Mouse (Mus musculus) hindbrain, embryonic 16.5 days (tissue): ENCODE measurements at regions not wholly inside any gene's neighbourhood (a gene's known extent, or its start where the extent isn't known, plus 50 kb on each side); places are given as distances from the start of the nearest gene placed in this dataset.
A peak's percentile ranks its signal among the peaks of the same experiment; 100 is the strongest.

Experiments
- ATAC-seq: fragments of 200-750 bp; cut with Nextera tagmentation; 2 replicates; pipeline ENCODE4 v1.8.0; 2017; ENCODE audit warnings: moderate TSS enrichment, moderate library complexity
- H3K27ac ChIP-seq: fragments of 300-500 bp; sonication (generic); 2 replicates; pipeline ENCODE4 v1.5.1; 2014; ENCODE audit warnings: low read depth, mild to moderate bottlenecking, control low read depth, low read length, moderate library complexity
- H3K27me3 ChIP-seq: fragments of 300-500 bp; sonication (generic); replicated peaks from 2 replicates; pipeline ENCODE4 v1.6.1; 2014; ENCODE audit warnings: low read length; ENCODE audit not compliant: control insufficient read depth, insufficient read depth
- H3K36me3 ChIP-seq: fragments of 300-500 bp; sonication (generic); 2 replicates; pipeline ENCODE4 v1.6.1; 2014; ENCODE audit warnings: mild to moderate bottlenecking, low read length, moderate library complexity, mixed read lengths; ENCODE audit not compliant: control insufficient read depth, insufficient read depth
- H3K4me1 ChIP-seq: fragments of 300-500 bp; sonication (generic); 2 replicates; pipeline ENCODE4 v1.6.1; 2014; ENCODE audit warnings: low read depth, low read length; ENCODE audit not compliant: control insufficient read depth, insufficient read depth
- H3K4me2 ChIP-seq: fragments of 300-500 bp; sonication (generic); 2 replicates; pipeline ENCODE4 v1.6.1; 2014; ENCODE audit warnings: mild to moderate bottlenecking, low read length, control low read depth, moderate library complexity
- H3K4me3 ChIP-seq: fragments of 300-500 bp; sonication (generic); 2 replicates; pipeline ENCODE4 v1.5.1; 2014; ENCODE audit warnings: mild to moderate bottlenecking, low read length, control low read depth, moderate library complexity
- H3K9ac ChIP-seq: fragments of 300-500 bp; sonication (generic); 2 replicates; pipeline ENCODE4 v1.6.1; 2014; ENCODE audit warnings: low read depth, mild to moderate bottlenecking, control low read depth, low read length, moderate library complexity
- H3K9me3 ChIP-seq: fragments of 300-500 bp; sonication (generic); 2 replicates; pipeline ENCODE4 v1.6.1; 2014; ENCODE audit warnings: mild to moderate bottlenecking, low read length, moderate library complexity; ENCODE audit not compliant: control insufficient read depth
- WGBS: fragments of 180-500 bp; shearing (Covaris S2); extraction: QIAGEN DNeasy Blood & Tissue Kit; methylation state at CpG from one replicate; pipeline ENCODE4 v1.1.7; 2014; 5-methylcytosine and 5-hydroxymethylcytosine counted together

DNA sequence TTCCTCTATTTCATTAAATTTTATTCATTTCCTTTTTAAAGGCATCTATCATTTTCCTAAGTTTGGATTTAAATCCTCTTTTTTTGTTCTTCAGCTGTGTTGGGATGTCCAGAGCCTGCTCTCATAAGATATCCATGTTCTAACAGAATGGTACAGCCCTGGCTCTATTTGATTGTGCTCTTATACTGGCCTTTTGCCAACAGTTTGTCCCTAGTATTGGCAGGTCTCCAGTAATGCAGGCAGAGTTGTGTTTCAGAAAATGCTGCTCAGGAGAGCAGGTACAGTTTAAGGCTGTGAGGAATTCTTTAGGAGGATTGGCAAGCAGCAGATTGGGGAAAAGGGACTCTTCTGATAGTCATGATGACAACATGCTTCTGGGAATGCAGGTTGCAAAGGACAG is 797.1 kb upstream of the Slit2 start:
- Histone ChIP-seq H3K36me3 (no peaks in the 10 kb centered on the region), H3K9ac (no peak overlapping the region), H3K4me1 (no peaks in the 10 kb centered on the region), H3K4me2 (no peak overlapping the region), H3K27ac (no peak overlapping the region), H3K4me3 (no peak overlapping the region), H3K9me3 (no peaks in the 10 kb centered on the region; the same call in 1 of the 2 replicates), H3K27me3 (no peaks in the 10 kb centered on the region)
- ATAC-seq = 0 out of 2 replicates have a peak, but pooled peaks have one; percentile 71

DNA sequence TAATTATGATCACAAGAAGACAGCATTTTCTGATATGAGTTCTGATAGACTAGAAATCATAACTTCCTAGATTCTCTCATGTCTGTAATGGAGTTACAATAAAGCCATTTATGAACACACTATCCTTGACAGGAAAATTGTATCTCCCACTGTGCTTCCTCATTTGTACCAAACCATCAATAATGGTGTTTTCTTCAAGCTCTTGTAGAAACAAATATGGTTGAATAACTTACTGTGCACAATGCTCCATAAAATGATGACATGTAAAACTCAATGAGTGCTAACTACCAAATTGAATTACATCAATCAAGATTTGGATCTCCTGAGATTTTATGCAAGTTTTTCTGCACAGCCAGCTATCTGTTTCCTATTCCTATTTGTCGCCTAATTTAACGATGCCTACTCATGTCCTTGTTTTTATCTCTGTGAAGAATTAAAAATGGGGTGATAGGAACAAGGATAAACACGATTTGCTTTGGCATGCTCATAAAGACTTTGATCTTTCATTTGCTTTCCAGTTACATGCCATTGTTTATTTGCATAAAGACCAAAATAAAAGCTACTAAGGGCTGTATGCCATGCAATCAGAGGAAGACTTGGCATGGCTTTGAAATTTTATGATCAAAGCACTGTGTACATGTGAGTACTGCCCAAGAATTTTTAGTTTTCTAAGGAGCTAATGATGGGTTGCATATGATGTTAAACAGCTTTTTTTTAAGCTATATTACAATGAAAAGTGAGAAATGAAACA is 780.6 kb upstream of the Slit2 start:
- H3K4me2 ChIP-seq = no peak overlapping the region
- 73% methylated on average over 3 of the region's 3 CpGs for WGBS

GRCm38 (mm10) chr5:47202915-47203296 is 780.0 kb upstream of the Slit2 start:
- H3K4me3 ChIP-seq = no peak overlapping the region
- H3K27me3 ChIP-seq = no peaks in the 10 kb centered on the region
- no peak overlapping the region for H3K4me2 ChIP-seq
- WGBS = 79% methylated on average over 1 of the region's 1 CpGs
- no peaks in the 10 kb centered on the region for H3K36me3 ChIP-seq
- H3K27ac ChIP-seq = no peak overlapping the region
- ATAC-seq = no peak
- H3K9ac ChIP-seq = no peak overlapping the region
- no peaks in the 10 kb centered on the region for H3K4me1 ChIP-seq
- H3K9me3 ChIP-seq = no peaks in the 10 kb centered on the region

More for the DNA sequence above, 780.6 kb upstream of the Slit2 start:
- Histone ChIP-seq H3K27ac (no peak overlapping the region), H3K4me1 (no peaks in the 10 kb centered on the region), H3K4me3 (no peak overlapping the region), H3K9ac (no peak overlapping the region), H3K9me3 (peaks cover 3% of the 10 kb centered on the region; the same call in 1 of the 2 replicates), H3K27me3 (no peaks in the 10 kb centered on the region), H3K36me3 (no peaks in the 10 kb centered on the region)
- no peak for ATAC-seq

GRCm38 (mm10) chr5:47210542-47210941 is 772.4 kb upstream of the Slit2 start:
- Histone ChIP-seq H3K9ac (no peak overlapping the region), H3K4me2 (no peak overlapping the region), H3K4me1 (no peaks in the 10 kb centered on the region), H3K27ac (no peak overlapping the region), H3K9me3 (no peaks in the 10 kb centered on the region), H3K4me3 (no peak overlapping the region), H3K27me3 (no peaks in the 10 kb centered on the region), H3K36me3 (no peaks in the 10 kb centered on the region)
- ATAC-seq = no peak
- 47% methylated on average over 1 of the region's 1 CpGs for WGBS

DNA sequence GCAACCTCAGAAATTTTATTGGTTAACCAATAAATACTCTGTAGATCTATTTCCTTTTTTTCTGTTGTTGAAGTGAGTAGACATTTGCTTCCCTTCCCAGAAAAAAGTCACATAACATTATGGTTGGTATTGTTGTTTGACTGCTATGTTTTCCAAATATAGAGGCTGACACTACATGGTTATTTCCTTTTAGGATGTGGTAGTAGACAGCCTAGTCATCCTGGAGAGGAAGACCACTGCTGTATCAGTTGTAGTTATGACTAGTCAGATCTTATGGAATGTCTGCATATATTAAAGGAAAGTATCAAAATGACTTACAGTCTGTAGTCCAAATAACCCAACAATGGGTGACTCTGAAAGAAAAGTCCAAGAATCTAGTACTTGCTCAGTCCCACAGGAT is 767.5 kb upstream of the Slit2 start:
- no peaks in the 10 kb centered on the region for H3K36me3 ChIP-seq
- no peaks in the 10 kb centered on the region for H3K4me1 ChIP-seq
- H3K9me3 ChIP-seq = no peaks in the 10 kb centered on the region
- no peak for ATAC-seq
- no peak overlapping the region for H3K27ac ChIP-seq
- no peak overlapping the region for H3K4me2 ChIP-seq
- no peak overlapping the region for H3K9ac ChIP-seq
- H3K27me3 ChIP-seq = no peaks in the 10 kb centered on the region
- H3K4me3 ChIP-seq = no peak overlapping the region

- Histone ChIP-seq H3K9ac (no peak overlapping the region), H3K27me3 (no peaks in the 10 kb centered on the region), H3K9me3 (no peaks in the 10 kb centered on the region), H3K4me2 (no peak overlapping the region), H3K4me3 (no peak overlapping the region), H3K27ac (no peak overlapping the region), H3K36me3 (no peaks in the 10 kb centered on the region), H3K4me1 (no peaks in the 10 kb centered on the region)
- 64% methylated on average over 1 of the region's 1 CpGs for WGBS
- no peak for ATAC-seq
Measured at GRCm38 (mm10) chr5:47225247-47225646, 757.7 kb upstream of the Slit2 start.

DNA sequence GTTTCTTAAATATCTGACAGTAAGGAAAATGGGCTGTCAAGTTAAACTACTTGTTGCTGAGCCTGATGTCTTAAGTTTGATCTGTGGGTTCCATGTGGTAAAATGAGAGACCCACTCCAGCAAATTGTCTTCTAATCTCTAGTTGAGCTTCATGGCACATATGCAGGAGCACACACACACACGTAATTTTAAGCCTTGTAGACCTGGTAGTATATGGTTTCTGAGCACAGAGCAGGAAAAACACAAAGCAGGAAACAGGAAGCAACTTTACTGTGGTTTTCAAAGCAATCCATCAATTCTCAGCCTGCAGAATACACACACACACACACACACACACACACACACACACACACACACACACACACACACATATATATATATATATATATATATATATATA is 746.8 kb upstream of the Slit2 start:
- Histone ChIP-seq H3K27me3 (no peaks in the 10 kb centered on the region), H3K4me2 (no peak overlapping the region), H3K9me3 (no peaks in the 10 kb centered on the region), H3K9ac (no peak overlapping the region), H3K4me1 (no peaks in the 10 kb centered on the region), H3K4me3 (no peak overlapping the region), H3K36me3 (no peaks in the 10 kb centered on the region), H3K27ac (no peak overlapping the region)
- no peak for ATAC-seq
- 85% methylated on average over 1 of the region's 1 CpGs for WGBS

GRCm38 (mm10) chr5:47240060-47240459 is 742.9 kb upstream of the Slit2 start:
- no peak overlapping the region for H3K4me3 ChIP-seq
- no peaks in the 10 kb centered on the region for H3K27me3 ChIP-seq
- no peaks in the 10 kb centered on the region for H3K9me3 ChIP-seq
- H3K27ac ChIP-seq = no peak overlapping the region
- H3K4me2 ChIP-seq = no peak overlapping the region
- ATAC-seq = no peak
- 58% methylated on average over 2 of the region's 2 CpGs for WGBS
- H3K9ac ChIP-seq = no peak overlapping the region
- no peaks in the 10 kb centered on the region for H3K36me3 ChIP-seq
- H3K4me1 ChIP-seq = no peaks in the 10 kb centered on the region

- no peak overlapping the region for H3K27ac ChIP-seq
- H3K4me2 ChIP-seq = no peak overlapping the region
- no peak overlapping the region for H3K9ac ChIP-seq
- ATAC-seq = no peak
- no peak overlapping the region for H3K4me3 ChIP-seq
- no peaks in the 10 kb centered on the region for H3K4me1 ChIP-seq
- no peaks in the 10 kb centered on the region for H3K9me3 ChIP-seq
- H3K36me3 ChIP-seq = no peaks in the 10 kb centered on the region
- 68% methylated on average over 7 of the region's 7 CpGs for WGBS
- no peaks in the 10 kb centered on the region for H3K27me3 ChIP-seq
Measured at GRCm38 (mm10) chr5:47240586-47240985, 742.4 kb upstream of the Slit2 start.
